Mouse (Mus musculus) megakaryocyte, embryonic 14.5 days (primary cell): ENCODE results near the gene Parp12. TPM values are rescaled to one million over a fixed set of nuclear protein-coding genes. Genes with fewer than 3 reads are reported as not detected.

Experiments used
- H3K27me3 ChIP-seq: replicated peaks from 2 replicates; pipeline ENCODE3; 2012; ENCODE audit warnings: inconsistent platforms
- H3K36me3 ChIP-seq: replicated peaks from 2 replicates; pipeline ENCODE3; 2012; ENCODE audit warnings: low read length, inconsistent platforms, mixed read lengths
- H3K4me1 ChIP-seq: 2 replicates; pipeline ENCODE4 v1.6.1; 2012; ENCODE audit warnings: inconsistent platforms
- H3K4me3 ChIP-seq: replicated peaks from 2 replicates; pipeline ENCODE3; 2012; ENCODE audit warnings: moderate library complexity, mild to moderate bottlenecking, inconsistent platforms
- H3K9me3 ChIP-seq: 2 replicates; pipeline ENCODE4 v1.6.1; 2012; ENCODE audit warnings: inconsistent platforms
- FLI1 ChIP-seq: IDR thresholded peaks from 2 replicates; pipeline ENCODE4 v1.6.1; 2012; ENCODE audit warnings: low read length, inconsistent platforms, mixed read lengths
- GATA1 ChIP-seq: IDR thresholded peaks from 3 replicates; pipeline ENCODE4 v1.6.1; 2012; ENCODE audit warnings: mixed read lengths, low read length, inconsistent platforms, borderline replicate concordance
- polyA plus RNA-seq: library from polyadenylated mRNA; stranded (reverse); fragments of >175 nt; gene quantifications from 2 replicates; pipeline ENCODE4 v1.2.3, GENCODE M21; 2012; ENCODE audit warnings: low replicate concordance; ENCODE audit not compliant: insufficient read depth

Parp12 gene
- 1.9 TPM in 1 of 2 replicates, not detected in the other for polyA plus RNA-seq

GRCm38 (mm10) chr6:39117584-39118455 lies at the start of gene Parp12:
Gene Parp12 (minus strand): TSS chr6:39118349.
- Histone ChIP-seq H3K36me3 (peaks cover under 1% of the 10 kb centered on the region), H3K27me3 (peaks cover 43% of the 10 kb centered on the region), H3K9me3 (peaks cover 7% of the 10 kb centered on the region), H3K4me1 (peaks cover 25% of the 10 kb centered on the region), H3K4me3 (peak within 1 kb of the TSS; percentile 98)
- TF ChIP-seq FLI1, result no peak
- no peak for TF ChIP-seq GATA1

GRCm38 (mm10) chr6:39164891-39165290 lies 46.7 kb upstream of the Parp12 start:
- no peaks in the 10 kb centered on the region for H3K36me3 ChIP-seq
- H3K4me3 ChIP-seq, result no peak overlapping the region
- no peaks in the 10 kb centered on the region for H3K27me3 ChIP-seq
- TF ChIP-seq FLI1 (no peak), GATA1 (no peak)
- no peaks in the 10 kb centered on the region for H3K4me1 ChIP-seq
- H3K9me3 ChIP-seq, result no peaks in the 10 kb centered on the region

- Histone ChIP-seq H3K4me3 (no peak overlapping the region), H3K4me1 (no peaks in the 10 kb centered on the region), H3K27me3 (no peaks in the 10 kb centered on the region), H3K9me3 (no peaks in the 10 kb centered on the region), H3K36me3 (no peaks in the 10 kb centered on the region)
- TF ChIP-seq GATA1 (no peak), FLI1 (no peak)
These were observed 43.8 kb upstream of the Parp12 start for GRCm38 (mm10) chr6:39161975-39162374.

GRCm38 (mm10) chr6:39146041-39146440 lies 27.9 kb upstream of the Parp12 start:
- TF ChIP-seq FLI1 (no peak), GATA1 (no peak)

GRCm38 (mm10) chr6:39132556-39132955 lies 14.4 kb upstream of the Parp12 start:
- Histone ChIP-seq H3K9me3 (peaks cover 19% of the 10 kb centered on the region), H3K4me1 (no peaks in the 10 kb centered on the region), H3K27me3 (peaks cover 2% of the 10 kb centered on the region), H3K4me3 (no peak overlapping the region), H3K36me3 (peaks cover 4% of the 10 kb centered on the region)
- TF ChIP-seq FLI1 (no peak), GATA1 (no peak)

More at GRCm38 (mm10) chr6:39146041-39146440, 27.9 kb upstream of the Parp12 start:
- H3K9me3 ChIP-seq, result no peaks in the 10 kb centered on the region
- no peak overlapping the region for H3K4me3 ChIP-seq
- no peaks in the 10 kb centered on the region for H3K27me3 ChIP-seq
- peaks cover 35% of the 10 kb centered on the region for H3K36me3 ChIP-seq
- no peaks in the 10 kb centered on the region for H3K4me1 ChIP-seq

GRCm38 (mm10) chr6:39131480-39131879 lies 13.3 kb upstream of the Parp12 start:
- no peak for TF ChIP-seq GATA1
- TF ChIP-seq FLI1, result no peak

GRCm38 (mm10) chr6:39124719-39125118 lies 6.6 kb upstream of the Parp12 start:
- no peaks in the 10 kb centered on the region for H3K36me3 ChIP-seq
- TF ChIP-seq FLI1, result no peak
- no peak for TF ChIP-seq GATA1
- peaks cover 5% of the 10 kb centered on the region for H3K27me3 ChIP-seq
- 0 out of 2 replicates have a peak, but pooled peaks cover 3% of the 10 kb centered on the region for H3K4me1 ChIP-seq
- peaks cover 19% of the 10 kb centered on the region for H3K9me3 ChIP-seq
- H3K4me3 ChIP-seq, result no peak overlapping the region

More at GRCm38 (mm10) chr6:39131480-39131879, 13.3 kb upstream of the Parp12 start:
- peaks cover 2% of the 10 kb centered on the region for H3K27me3 ChIP-seq
- no peaks in the 10 kb centered on the region for H3K4me1 ChIP-seq
- H3K4me3 ChIP-seq, result no peak overlapping the region
- peaks cover 4% of the 10 kb centered on the region for H3K36me3 ChIP-seq
- H3K9me3 ChIP-seq, result peaks cover 26% of the 10 kb centered on the region

GRCm38 (mm10) chr6:39120685-39121084 lies 2.5 kb upstream of the Parp12 start:
- Histone ChIP-seq H3K9me3 (peaks cover 7% of the 10 kb centered on the region), H3K27me3 (peaks cover 39% of the 10 kb centered on the region), H3K36me3 (no peaks in the 10 kb centered on the region), H3K4me3 (no peak overlapping the region), H3K4me1 (peaks cover 25% of the 10 kb centered on the region)
- no peak for TF ChIP-seq GATA1
- no peak for TF ChIP-seq FLI1

GRCm38 (mm10) chr6:39118456-39118881 lies 320 bp upstream of the Parp12 start:
- Histone ChIP-seq H3K36me3 (no peaks in the 10 kb centered on the region), H3K4me1 (peaks cover 25% of the 10 kb centered on the region), H3K9me3 (peaks cover 7% of the 10 kb centered on the region), H3K4me3 (peak overlapping the region; percentile 98), H3K27me3 (peaks cover 43% of the 10 kb centered on the region)
- TF ChIP-seq FLI1 (no peak), GATA1 (no peak)

GRCm38 (mm10) chr6:39115438-39115837 lies 2.7 kb downstream of the Parp12 start:
- Histone ChIP-seq H3K9me3 (peaks cover 7% of the 10 kb centered on the region), H3K36me3 (peaks cover 13% of the 10 kb centered on the region), H3K4me1 (peaks cover 24% of the 10 kb centered on the region), H3K4me3 (no peak overlapping the region), H3K27me3 (peaks cover 43% of the 10 kb centered on the region)
- TF ChIP-seq FLI1 (no peak), GATA1 (no peak)
